30 mouse cellular contexts compared by ENCODE assay signal in the genomic region with DNA sequence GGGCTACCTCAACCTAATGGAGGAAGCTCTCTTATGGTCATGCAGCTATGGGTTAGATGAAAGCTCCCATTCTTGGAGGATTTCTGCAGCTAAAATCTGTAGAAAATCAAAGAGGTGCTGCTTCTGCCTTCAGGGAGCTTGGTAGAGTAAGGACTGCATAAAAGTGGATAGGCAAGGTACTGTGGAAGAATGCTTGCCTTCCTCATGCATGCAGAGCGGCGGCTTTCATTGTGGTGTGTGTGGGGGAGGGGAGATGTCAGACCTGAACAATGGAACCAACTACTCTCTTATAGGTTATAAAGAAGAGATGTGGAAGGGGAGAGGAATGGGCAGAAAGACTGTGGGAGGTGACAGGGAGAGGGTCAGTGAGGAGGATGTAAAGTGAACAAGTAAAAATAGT.
"Had no signal": no experiment of that assay in that cellular context is flagged by ENCODE, and none has a peak within 500 bp of the region (broad histone marks: within the 10 kb centered on the region; RNA-seq: fewer than 3 reads in every experiment).

No protein-coding gene starts in this region.

- H3K9me3 ChIP-seq: limb, embryonic 10.5 days; limb, embryonic 12.5 days; limb, embryonic 13.5 days; limb, embryonic 15.5 days; liver, embryonic 12.5 days; liver, embryonic 13.5 days; liver, embryonic 15.5 days; lung, embryonic 15.5 days; midbrain, embryonic 10.5 days; midbrain, embryonic 12.5 days; midbrain, embryonic 13.5 days; neural tube, embryonic 12.5 days; neural tube, embryonic 13.5 days had no signal

- ATAC-seq: liver, embryonic 12.5 days; liver, postnatal 0 days; lung, postnatal 0 days; midbrain, embryonic 13.5 days; midbrain, embryonic 16.5 days had no signal

- H3K4me3 ChIP-seq: limb, embryonic 10.5 days; limb, embryonic 12.5 days; limb, embryonic 13.5 days; limb, embryonic 15.5 days; liver, embryonic 12.5 days; liver, embryonic 13.5 days; liver, embryonic 15.5 days; lung, embryonic 15.5 days; megakaryocyte, embryonic 14.5 days; midbrain, embryonic 10.5 days; midbrain, embryonic 12.5 days; midbrain, embryonic 13.5 days; myocyte; neural tube, embryonic 12.5 days; neural tube, embryonic 13.5 days had no signal

- DNase-seq: left cerebral cortex, postnatal 4 days; liver; liver, embryonic 13.5 days; liver, postnatal 0 days; lung, adult 18-20 months; lung, adult 2 months; lung, embryonic 14.5 days; lung, postnatal 10 days; lung, postnatal 14 days; lung, postnatal 36 days; lung, postnatal 4 days; midbrain, embryonic 14.5 days had no signal

- H3K27me3 ChIP-seq: limb, embryonic 13.5 days; liver, embryonic 12.5 days; liver, embryonic 13.5 days; liver, embryonic 15.5 days; lung, embryonic 15.5 days; megakaryocyte, embryonic 14.5 days; midbrain, embryonic 12.5 days; neural tube, embryonic 12.5 days; neural tube, embryonic 13.5 days had no signal

- H3K9ac ChIP-seq: limb, embryonic 12.5 days; limb, embryonic 13.5 days; limb, embryonic 15.5 days; liver, embryonic 12.5 days; liver, embryonic 13.5 days; liver, embryonic 14.5 days; liver, embryonic 15.5 days; liver, postnatal 0 days; lung, embryonic 14.5 days; lung, embryonic 15.5 days; midbrain, embryonic 12.5 days; midbrain, embryonic 13.5 days; neural tube, embryonic 12.5 days; neural tube, embryonic 13.5 days had no signal

- H3K4me2 ChIP-seq: limb, embryonic 12.5 days; limb, embryonic 13.5 days; limb, embryonic 15.5 days; liver, embryonic 12.5 days; liver, embryonic 13.5 days; liver, embryonic 15.5 days; lung, embryonic 14.5 days; lung, embryonic 15.5 days; midbrain, embryonic 12.5 days; midbrain, embryonic 13.5 days; neural tube, embryonic 12.5 days; neural tube, embryonic 13.5 days had no signal

- H3K4me1 ChIP-seq: limb, embryonic 15.5 days; liver, embryonic 12.5 days; liver, embryonic 13.5 days; liver, embryonic 15.5 days; lung, embryonic 15.5 days; megakaryocyte, embryonic 14.5 days; midbrain, embryonic 12.5 days had no signal

- H3K36me3 ChIP-seq: limb, embryonic 10.5 days; limb, embryonic 12.5 days; limb, embryonic 13.5 days; limb, embryonic 15.5 days; liver, embryonic 12.5 days; liver, embryonic 13.5 days; liver, embryonic 15.5 days; lung, embryonic 15.5 days; midbrain, embryonic 10.5 days; midbrain, embryonic 12.5 days; midbrain, embryonic 13.5 days; neural tube, embryonic 12.5 days; neural tube, embryonic 13.5 days had no signal

- H3K27ac ChIP-seq: limb, embryonic 10.5 days; limb, embryonic 12.5 days; limb, embryonic 13.5 days; limb, embryonic 15.5 days; liver, embryonic 12.5 days; liver, embryonic 13.5 days; liver, embryonic 14.5 days; liver, embryonic 15.5 days; lung, embryonic 15.5 days; macrophage; midbrain, embryonic 12.5 days; midbrain, embryonic 13.5 days; neural tube, embryonic 12.5 days; neural tube, embryonic 13.5 days had no signal
